Comparison of ENCODE assay signal across 26 mouse cellular contexts in genomic region chr17:85755557-85755956, GRCm38 (mm10).
"Had no signal": no experiment of that assay in that cellular context is flagged by ENCODE, and none has a peak within 500 bp of the region (broad histone marks: within the 10 kb centered on the region; RNA-seq: fewer than 3 reads in every experiment).

No protein-coding gene starts in this region.

- H3K9ac ChIP-seq: forebrain, postnatal 0 days; heart, embryonic 13.5 days; heart, embryonic 15.5 days; hindbrain, embryonic 13.5 days; hindbrain, embryonic 15.5 days; kidney, embryonic 15.5 days; limb, embryonic 13.5 days; limb, embryonic 15.5 days had no signal

- DNase-seq: forebrain, postnatal 0 days; gastrocnemius, postnatal 14 days; gastrocnemius, postnatal 36 days; heart, adult 18-20 months; heart, postnatal 14 days; heart, postnatal 36 days; kidney, adult 11 months; kidney, adult 2 months; kidney, adult 9 months; kidney, postnatal 14 days; kidney, postnatal 36 days; layer of hippocampus, adult 9-11 months; layer of hippocampus, postnatal 36 days; left cerebral cortex, postnatal 4 days had no signal

- H3K4me2 ChIP-seq: heart, embryonic 11.5 days; heart, embryonic 13.5 days; heart, embryonic 15.5 days; hindbrain, embryonic 13.5 days; hindbrain, embryonic 15.5 days; kidney, embryonic 15.5 days; limb, embryonic 13.5 days; limb, embryonic 15.5 days; liver, embryonic 11.5 days had no signal

- H3K27me3 ChIP-seq: heart, embryonic 13.5 days; heart, embryonic 15.5 days had no signal

- ATAC-seq: forebrain, postnatal 0 days; hindbrain, postnatal 0 days; intestine, embryonic 16.5 days had no signal

- H3K27ac ChIP-seq: heart, embryonic 13.5 days; heart, embryonic 15.5 days; hindbrain, embryonic 13.5 days; hindbrain, embryonic 15.5 days; hindbrain, postnatal 0 days; kidney, embryonic 15.5 days; kidney, postnatal 0 days; limb, embryonic 13.5 days; limb, embryonic 15.5 days had no signal

- H3K4me1 ChIP-seq: hindbrain, embryonic 13.5 days; hindbrain, embryonic 15.5 days had no signal

- H3K4me3 ChIP-seq: heart, embryonic 13.5 days; heart, embryonic 15.5 days; hindbrain, embryonic 13.5 days; hindbrain, embryonic 15.5 days; kidney, embryonic 15.5 days; limb, embryonic 13.5 days; limb, embryonic 15.5 days had no signal

- H3K36me3 ChIP-seq: heart, embryonic 13.5 days; heart, embryonic 15.5 days; hindbrain, embryonic 13.5 days; hindbrain, embryonic 15.5 days; kidney, embryonic 15.5 days; limb, embryonic 13.5 days; limb, embryonic 15.5 days had no signal

- H3K9me3 ChIP-seq: heart, embryonic 13.5 days; heart, embryonic 15.5 days; hindbrain, embryonic 13.5 days; hindbrain, embryonic 15.5 days; kidney, embryonic 15.5 days; limb, embryonic 13.5 days; limb, embryonic 15.5 days had no signal
